Mouse (Mus musculus): ENCODE results near the gene Qrfp.

DNA sequence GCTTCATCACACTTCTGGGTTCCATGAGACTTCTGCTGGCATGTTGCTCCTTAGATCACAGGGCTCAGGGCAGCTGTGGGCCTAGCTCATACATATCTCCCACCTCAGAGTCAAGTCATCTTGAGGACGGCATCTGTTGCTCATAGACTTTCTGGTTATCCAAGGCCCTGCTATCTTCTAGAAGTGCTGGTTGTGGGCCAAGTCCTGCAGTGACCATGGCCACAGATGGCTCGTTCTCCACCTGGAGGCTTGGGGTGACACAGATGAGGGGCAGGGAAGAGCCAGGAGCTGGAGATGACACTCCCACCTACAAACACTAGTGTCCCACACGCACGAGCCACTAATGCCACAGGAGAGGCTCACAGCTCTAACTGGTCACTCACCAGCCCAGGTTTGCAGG is 3.3 kb upstream of the Qrfp start:
- TF ChIP-seq CTCF (IDR thresholded peaks at IDR 0.05; ENCODE audit: low read depth) = no peak
- no peak for TF ChIP-seq EP300 (IDR thresholded peaks at IDR 0.05; ENCODE audit: low read depth)

Data from liver, postnatal 0 days (tissue).